Mouse (Mus musculus) MEL-GATA-1-ER (cell line): ENCODE measurements around the gene Efr3b.
"Not testable (repeated sequence)": the region's sequence is repeated elsewhere in the genome, so short reads cannot be mapped to it uniquely, and the experiment has no call there.

Experiments used
- DNase-seq: peaks from one replicate; pipeline ENCODE4 v3.0.0-alpha.2; 2012; ENCODE audit warnings: low read depth; ENCODE audit errors: extremely low read depth

Efr3b gene

GRCm38 (mm10) chr12:3981350-3982131 lies 57.2 kb downstream of the Efr3b start:
- peak; percentile 96 for DNase-seq

GRCm38 (mm10) chr12:3980991-3981349 lies 57.7 kb downstream of the Efr3b start:
- DNase-seq, result no peak

GRCm38 (mm10) chr12:3973169-3973568 lies 65.5 kb downstream of the Efr3b start:
- not testable (repeated sequence) for DNase-seq

- DNase-seq, result no peak
Measured at GRCm38 (mm10) chr12:3968380-3968779, 70.3 kb downstream of the Efr3b start.

DNA sequence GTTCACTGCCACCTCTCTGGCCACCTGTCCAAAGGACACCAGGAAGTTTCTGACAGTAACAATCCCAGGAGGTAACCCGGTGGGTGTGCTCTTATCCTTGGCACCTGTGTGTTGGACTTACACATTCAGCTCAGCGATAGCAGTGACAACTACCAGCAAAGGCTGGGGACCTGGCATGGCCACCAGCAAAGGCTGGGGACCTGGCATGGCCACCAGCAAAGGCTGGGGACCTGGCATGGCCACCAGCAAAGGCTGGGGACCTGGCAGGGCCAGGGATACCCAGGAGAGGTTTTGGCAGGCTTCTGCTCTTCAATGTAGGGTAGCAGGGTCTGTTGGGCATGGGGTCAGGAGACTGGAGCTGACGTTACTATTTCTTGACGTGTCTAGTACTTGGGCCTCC lies 71.5 kb downstream of the Efr3b start:
- DNase-seq, result no peak

- DNase-seq, result no peak
Measured at GRCm38 (mm10) chr12:3960553-3960952, 78.2 kb downstream of the Efr3b start.

GRCm38 (mm10) chr12:3959791-3960543 lies 78.7 kb downstream of the Efr3b start:
- no peak for DNase-seq

DNA sequence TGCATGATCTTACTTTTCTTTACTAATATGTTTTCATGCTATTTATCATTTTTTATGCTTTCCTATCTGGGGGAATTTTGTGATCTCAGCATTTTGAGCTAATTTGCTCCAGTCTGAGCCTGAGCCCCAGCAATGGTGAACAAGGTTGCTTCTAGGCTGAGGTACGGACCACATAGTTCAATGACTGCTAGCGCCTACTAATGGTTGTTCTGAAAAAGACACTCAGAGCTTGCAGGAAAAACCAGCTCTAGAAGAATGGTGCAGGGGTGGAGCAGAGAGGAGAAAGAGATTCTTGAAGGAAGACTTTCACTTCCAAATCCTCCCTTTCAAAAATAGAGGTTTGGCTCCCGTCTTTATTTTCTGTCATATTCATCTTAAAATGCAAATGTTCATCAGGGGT lies 82.4 kb downstream of the Efr3b start:
- DNase-seq, result no peak

DNA sequence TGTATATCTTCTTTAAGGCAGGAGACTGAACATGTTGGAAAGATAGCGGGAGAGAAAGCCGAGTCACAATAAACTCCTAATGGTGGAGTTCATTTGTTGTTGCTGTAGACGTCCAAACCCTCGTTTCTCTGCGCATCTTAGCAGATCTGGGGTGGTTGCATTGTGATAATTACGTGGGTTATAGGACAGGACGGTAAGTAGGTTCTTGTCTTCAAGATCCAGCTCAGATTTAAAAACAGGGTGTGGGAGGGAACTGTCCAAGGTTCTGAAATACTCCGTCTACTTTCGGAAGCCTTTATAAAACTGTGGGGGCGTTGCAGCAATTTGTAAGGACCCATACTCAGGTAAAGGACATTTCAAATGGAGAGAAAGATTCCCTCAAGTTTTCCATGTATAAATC lies 83.3 kb downstream of the Efr3b start:
- peak; percentile 5 for DNase-seq

GRCm38 (mm10) chr12:3954651-3955050 lies 84.1 kb downstream of the Efr3b start, which contains the start of gene Pomc:
Gene Pomc, plus strand, starts transcription at chr12:3954951.
- DNase-seq, result no peak

DNA sequence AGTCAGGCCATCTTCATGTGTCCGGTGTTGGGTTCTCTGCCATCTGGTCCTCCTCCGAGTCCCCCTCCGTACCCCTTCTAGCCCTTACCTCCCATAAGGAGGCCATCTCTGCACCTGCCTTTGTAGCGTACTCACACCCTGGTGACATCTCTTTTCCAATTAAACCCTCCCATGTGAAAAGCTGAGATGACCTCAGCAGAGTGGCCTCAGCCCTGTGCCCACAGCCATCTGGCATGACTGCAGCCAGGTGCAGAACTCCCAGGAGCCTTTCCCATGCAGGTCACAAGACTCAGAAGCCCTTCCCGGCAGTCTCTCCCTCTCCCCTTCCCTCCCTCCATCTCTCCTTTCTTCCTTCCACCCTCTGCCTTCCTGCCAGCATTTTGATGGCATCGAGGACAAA lies 91.2 kb downstream of the Efr3b start:
- no peak for DNase-seq

GRCm38 (mm10) chr12:3944454-3945073 lies 94.2 kb downstream of the Efr3b start:
- DNase-seq, result no peak

- DNase-seq, result no peak
Measured at GRCm38 (mm10) chr12:3942026-3942425, 96.7 kb downstream of the Efr3b start.

- not testable (repeated sequence) for DNase-seq
Measured at GRCm38 (mm10) chr12:3930090-3930865, 108.4 kb downstream of the Efr3b start.

DNA sequence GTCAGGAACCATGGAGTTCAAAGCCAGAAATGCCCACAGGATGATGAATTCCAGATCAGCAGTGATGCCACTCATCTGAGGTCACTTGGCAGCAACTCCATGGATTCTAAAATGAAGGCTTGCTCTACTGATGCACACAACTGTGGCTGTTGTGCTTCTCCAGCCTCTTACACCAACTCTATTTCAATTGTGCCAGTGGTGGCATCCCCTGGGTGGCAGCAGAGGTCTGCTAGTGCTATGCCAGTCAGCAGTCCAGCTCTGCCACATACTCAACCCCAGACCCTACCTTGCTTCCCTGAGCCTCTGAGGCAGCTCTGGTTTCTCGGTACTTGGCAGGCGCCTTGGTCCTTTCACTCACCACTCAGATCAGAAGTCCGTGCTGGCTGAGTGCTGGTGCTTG lies 109.9 kb downstream of the Efr3b start:
- DNase-seq, result no peak

GRCm38 (mm10) chr12:3926127-3926526 lies 112.6 kb downstream of the Efr3b start:
- peak; percentile 7 for DNase-seq

- DNase-seq, result no peak
Measured at GRCm38 (mm10) chr12:3919423-3919822, 119.3 kb downstream of the Efr3b start.

GRCm38 (mm10) chr12:3918577-3918976 lies 120.1 kb downstream of the Efr3b start:
- no peak for DNase-seq

DNA sequence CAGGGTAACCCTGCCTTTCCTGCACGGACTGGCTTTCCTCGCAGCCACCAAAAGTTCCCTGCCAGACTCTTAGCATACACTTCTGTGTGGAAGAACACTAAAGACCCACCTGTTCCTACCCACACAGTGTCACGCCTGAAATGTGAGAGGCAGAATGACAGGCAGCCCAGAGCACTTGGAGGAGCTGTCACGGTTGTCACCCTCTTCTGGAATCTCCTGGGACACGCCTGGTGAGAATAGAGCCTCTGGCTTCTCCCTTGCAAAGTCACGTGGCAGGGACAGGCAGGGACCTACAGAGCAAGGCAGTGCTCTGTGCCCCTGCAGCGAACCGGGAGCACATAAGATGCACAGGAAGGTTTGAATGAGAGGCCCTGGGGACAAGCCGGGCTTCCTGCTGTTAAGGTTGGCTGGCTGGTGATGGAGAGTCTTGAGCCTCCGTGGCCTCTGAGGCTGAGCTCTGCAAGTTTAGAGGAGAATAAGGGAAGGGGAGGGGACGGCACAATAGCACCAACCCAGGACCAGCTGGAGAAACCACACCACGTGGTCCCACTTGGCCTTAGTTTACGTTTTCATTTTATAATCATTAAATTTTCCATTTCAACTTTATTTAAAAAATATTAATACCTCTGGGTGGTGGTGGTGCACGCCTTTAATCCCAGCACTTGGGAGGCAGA lies 120.9 kb downstream of the Efr3b start:
- DNase-seq, result no peak

GRCm38 (mm10) chr12:3915852-3916251 lies 122.9 kb downstream of the Efr3b start:
- DNase-seq, result no peak
